ENCODE assay signal across 17 mouse cellular contexts in the genomic region with DNA sequence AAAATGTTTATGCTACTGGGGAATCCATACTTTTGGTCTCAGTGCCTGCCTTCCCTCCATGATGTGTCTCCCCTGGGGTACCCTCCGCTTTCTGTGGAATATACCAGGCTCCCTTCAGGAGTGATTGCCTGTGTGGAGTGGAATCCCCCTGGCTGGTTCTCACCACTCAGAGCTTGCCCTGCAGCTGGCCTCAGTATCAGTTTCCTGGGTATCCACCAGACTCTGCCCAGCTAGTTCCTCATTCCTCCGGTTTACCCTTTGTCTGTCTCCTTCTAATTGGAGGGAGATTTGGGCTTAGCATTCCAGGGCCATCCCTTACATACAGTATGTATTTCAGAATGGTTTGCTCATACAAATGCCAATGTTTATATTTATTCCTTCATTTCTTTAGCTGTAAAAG.
"Had no signal": no experiment of that assay in that cellular context is flagged by ENCODE, and none has a peak within 500 bp of the region (broad histone marks: within the 10 kb centered on the region; RNA-seq: fewer than 3 reads in every experiment).

No protein-coding gene starts in this region.

- DNase-seq: kidney, postnatal 36 days; layer of hippocampus, postnatal 36 days; liver, embryonic 13.5 days; lung, adult 2 months; lung, postnatal 14 days; lung, postnatal 4 days; right cerebral cortex, adult 18-20 months; right cerebral cortex, postnatal 25 days; spleen, adult 18-20 months; thymus, postnatal 36 days had no signal

- H3K9ac ChIP-seq: liver, embryonic 13.5 days; midbrain, embryonic 12.5 days; midbrain, embryonic 15.5 days; neural tube, embryonic 12.5 days; neural tube, embryonic 15.5 days; stomach, embryonic 15.5 days had no signal

- H3K9me3 ChIP-seq: liver, embryonic 13.5 days; midbrain, embryonic 12.5 days; midbrain, embryonic 15.5 days; neural tube, embryonic 12.5 days; neural tube, embryonic 15.5 days; stomach, embryonic 15.5 days had no signal

- H3K4me2 ChIP-seq: liver, embryonic 13.5 days; midbrain, embryonic 12.5 days; midbrain, embryonic 15.5 days; neural tube, embryonic 12.5 days; neural tube, embryonic 15.5 days; stomach, embryonic 15.5 days had no signal

- H3K4me1 ChIP-seq: liver, embryonic 13.5 days; midbrain, embryonic 12.5 days; midbrain, embryonic 15.5 days; neural tube, embryonic 12.5 days; neural tube, embryonic 15.5 days; stomach, embryonic 15.5 days had no signal

- H3K27me3 ChIP-seq: liver, embryonic 13.5 days; midbrain, embryonic 12.5 days; midbrain, embryonic 15.5 days; neural tube, embryonic 12.5 days; neural tube, embryonic 15.5 days; stomach, embryonic 15.5 days had no signal

- ATAC-seq: midbrain, embryonic 15.5 days had no signal

- H3K27ac ChIP-seq: kidney, postnatal 0 days; left cerebral cortex, adult 2 months; liver, embryonic 13.5 days; midbrain, embryonic 12.5 days; midbrain, embryonic 15.5 days; neural tube, embryonic 12.5 days; neural tube, embryonic 15.5 days; stomach, embryonic 15.5 days had no signal

- H3K36me3 ChIP-seq: liver, embryonic 13.5 days; midbrain, embryonic 12.5 days; midbrain, embryonic 15.5 days; neural tube, embryonic 12.5 days; neural tube, embryonic 15.5 days had no signal

- H3K4me3 ChIP-seq: left cerebral cortex, adult 2 months; liver, embryonic 13.5 days; midbrain, embryonic 12.5 days; midbrain, embryonic 15.5 days; neural tube, embryonic 12.5 days; neural tube, embryonic 15.5 days; stomach, embryonic 15.5 days had no signal
